Mouse (Mus musculus) limb, embryonic 11.5 days (tissue): Measurements from ENCODE around the gene Ttll4. TPM values are rescaled to one million over a fixed set of nuclear protein-coding genes. Genes with fewer than 3 reads are reported as not detected.

Source experiments
- ATAC-seq: fragments of 200-750 bp; cut with Nextera tagmentation; 2 replicates; pipeline ENCODE4 v1.8.0; 2017; ENCODE audit warnings: low read depth; ENCODE audit not compliant: insufficient number of reproducible peaks, low FRiP score, low TSS enrichment
- DNase-seq: peaks from one replicate; pipeline ENCODE4 v3.0.0-alpha.2; 2015; ENCODE audit warnings: low spot score
- H3K27ac ChIP-seq: fragments of 300-500 bp; sonication (generic); replicated peaks from 2 replicates; pipeline ENCODE4 v1.5.1; 2014; ENCODE audit warnings: low read depth, mild to moderate bottlenecking, low read length
- H3K27me3 ChIP-seq: fragments of 300-500 bp; sonication (generic); 2 replicates; pipeline ENCODE4 v1.6.1; 2014; ENCODE audit warnings: mild to moderate bottlenecking, low read length, mixed read lengths; ENCODE audit not compliant: control insufficient read depth, insufficient read depth
- H3K36me3 ChIP-seq: fragments of 300-500 bp; sonication (generic); 2 replicates; pipeline ENCODE4 v1.6.1; 2014; ENCODE audit warnings: mild to moderate bottlenecking, low read length, moderate library complexity, mixed read lengths; ENCODE audit not compliant: control insufficient read depth, insufficient read depth
- H3K4me1 ChIP-seq: fragments of 300-500 bp; sonication (generic); 2 replicates; pipeline ENCODE4 v1.6.1; 2014; ENCODE audit warnings: low read length, mixed read lengths; ENCODE audit not compliant: control insufficient read depth, insufficient read depth
- H3K4me2 ChIP-seq: fragments of 300-500 bp; sonication (generic); 2 replicates; pipeline ENCODE4 v1.6.1; 2014; ENCODE audit warnings: low read depth, mild to moderate bottlenecking, moderate library complexity; ENCODE audit not compliant: severe bottlenecking
- H3K4me3 ChIP-seq: fragments of 300-500 bp; sonication (generic); 2 replicates; pipeline ENCODE4 v1.5.1; 2014; ENCODE audit warnings: low read depth, low read length
- H3K9ac ChIP-seq: fragments of 300-500 bp; sonication (generic); 2 replicates; pipeline ENCODE4 v1.6.1; 2014; ENCODE audit warnings: mild to moderate bottlenecking, low read length
- H3K9me3 ChIP-seq: fragments of 300-500 bp; sonication (generic); 2 replicates; pipeline ENCODE4 v1.6.1; 2016; ENCODE audit warnings: low read length; ENCODE audit not compliant: control insufficient read depth
- WGBS: fragments of 180-500 bp; shearing (Covaris S2); extraction: QIAGEN DNeasy Blood & Tissue Kit; methylation state at CpG from one replicate; pipeline ENCODE4 v1.1.7; 2014; 5-methylcytosine and 5-hydroxymethylcytosine counted together
- polyA plus RNA-seq: library from polyadenylated mRNA; unstranded; fragments of >200 nt; fragmentation: Nextera tagmentation; extraction: Ambion mirVana; gene quantifications from 2 replicates; pipeline ENCODE4 v1.2.1, GENCODE M21; 2014

Ttll4 gene
- polyA plus RNA-seq, 1 experiment from 2014 or later, result 42.4 TPM

DNA sequence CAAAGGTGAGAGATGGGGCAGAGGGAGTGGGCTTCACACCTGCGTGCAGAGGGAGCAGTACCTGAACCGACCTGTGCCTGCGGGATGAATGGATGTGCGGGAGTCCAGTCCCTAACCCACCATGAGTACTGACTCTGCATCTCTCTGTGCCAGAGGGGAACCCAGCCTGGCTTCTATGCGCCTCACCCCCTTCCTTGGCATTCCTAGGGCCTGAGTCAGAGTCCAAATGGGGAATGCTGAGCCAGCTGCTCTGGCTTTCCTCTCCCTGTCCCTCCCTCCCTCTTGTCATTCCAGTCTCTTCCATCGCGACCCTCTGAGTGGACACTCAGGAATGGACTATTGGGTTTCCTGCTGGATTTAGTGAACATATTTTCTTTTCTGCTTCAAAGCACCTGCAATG lies 87.8 kb downstream of the Ttll4 start:
- ATAC-seq (no peak), DNase-seq (no peak)
- H3K36me3 ChIP-seq, result no peaks in the 10 kb centered on the region
- 62% methylated on average over 7 of the region's 7 CpGs for WGBS
- H3K27me3 ChIP-seq, result 0 out of 2 replicates have a peak, but pooled peaks cover 12% of the 10 kb centered on the region
- no peaks in the 10 kb centered on the region for H3K9me3 ChIP-seq
- H3K4me3 ChIP-seq, result no peak overlapping the region
- H3K27ac ChIP-seq, result no peak overlapping the region
- no peak overlapping the region for H3K9ac ChIP-seq
- H3K4me2 ChIP-seq, result no peak overlapping the region
- no peaks in the 10 kb centered on the region for H3K4me1 ChIP-seq

DNA sequence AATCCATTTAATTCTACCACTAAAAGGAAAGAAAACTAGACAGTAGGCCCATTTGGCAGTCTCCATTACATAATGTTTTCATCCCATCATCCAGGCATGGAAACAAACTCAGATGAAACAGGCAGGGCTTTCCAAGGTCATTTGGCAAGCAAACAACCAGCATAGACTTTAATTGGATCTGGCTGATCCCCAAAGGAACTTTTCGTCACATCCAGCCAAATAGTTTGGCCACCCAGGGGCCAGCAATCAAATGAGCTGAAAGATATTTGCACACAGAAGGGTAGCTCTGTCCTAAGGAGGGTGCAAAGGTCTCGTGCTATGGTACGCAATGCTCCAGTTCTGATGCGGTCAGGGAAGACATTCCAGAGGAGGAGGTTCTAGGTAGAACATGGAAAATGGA lies 89.1 kb downstream of the Ttll4 start:
- H3K27ac ChIP-seq, result no peak overlapping the region
- H3K4me1 ChIP-seq, result no peaks in the 10 kb centered on the region

DNA sequence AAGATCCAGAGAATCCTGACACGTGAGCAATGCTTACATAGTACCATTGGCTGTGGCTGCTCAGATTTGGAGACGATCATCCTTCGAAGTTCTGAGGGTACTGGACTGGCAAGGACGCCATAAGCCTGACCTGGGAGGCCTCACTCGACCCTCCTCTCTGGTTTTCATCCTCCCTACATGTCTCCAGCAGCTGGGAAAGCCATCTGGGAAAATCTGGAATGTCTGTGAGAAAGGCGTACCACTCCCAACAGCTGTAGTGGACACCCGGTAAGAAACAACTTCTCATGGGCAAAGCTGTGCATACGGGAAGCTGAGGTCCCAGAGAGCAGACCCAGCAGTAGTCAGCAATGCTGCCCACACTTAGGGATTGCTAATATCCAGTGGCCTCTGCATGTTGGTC lies 90.6 kb downstream of the Ttll4 start:
- H3K4me3 ChIP-seq, result no peak overlapping the region
- no peak overlapping the region for H3K27ac ChIP-seq
- no peaks in the 10 kb centered on the region for H3K36me3 ChIP-seq
- H3K9me3 ChIP-seq, result no peaks in the 10 kb centered on the region
- ATAC-seq (no peak), DNase-seq (no peak)
- no peak overlapping the region for H3K4me2 ChIP-seq
- H3K4me1 ChIP-seq, result no peaks in the 10 kb centered on the region
- H3K9ac ChIP-seq, result no peak overlapping the region
- H3K27me3 ChIP-seq, result 0 out of 2 replicates have a peak, but pooled peaks cover 12% of the 10 kb centered on the region
- WGBS, result 84% methylated on average over 8 of the region's 8 CpGs

More for the DNA sequence above, 89.1 kb downstream of the Ttll4 start:
- ATAC-seq, result no peak
- Histone ChIP-seq H3K9me3 (no peaks in the 10 kb centered on the region), H3K27me3 (0 out of 2 replicates have a peak, but pooled peaks cover 12% of the 10 kb centered on the region), H3K4me2 (no peak overlapping the region), H3K36me3 (no peaks in the 10 kb centered on the region), H3K9ac (no peak overlapping the region), H3K4me3 (no peak overlapping the region)
- WGBS, result 85% methylated on average over 4 of the region's 4 CpGs
- DNase-seq, result no peak

DNA sequence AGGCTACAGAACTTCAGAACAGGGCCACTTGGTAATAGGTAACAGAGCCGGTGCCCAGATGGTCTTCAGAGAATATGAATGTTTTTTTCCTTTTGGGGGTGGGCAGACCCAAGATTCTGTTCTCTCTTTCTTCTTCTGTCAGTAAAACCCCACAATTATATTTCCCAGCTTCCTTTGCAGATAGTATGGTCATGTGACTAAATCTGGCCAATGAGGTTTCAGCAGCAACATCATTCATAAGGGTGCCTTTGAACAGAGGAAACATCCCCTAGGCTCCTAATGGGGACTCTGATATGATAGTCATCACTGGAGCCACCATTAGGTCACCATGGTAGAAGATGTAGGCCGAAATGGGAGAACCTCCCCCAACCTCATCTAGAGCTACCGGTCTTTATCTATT lies 91.3 kb downstream of the Ttll4 start:
- H3K9me3 ChIP-seq, result no peaks in the 10 kb centered on the region
- 0 out of 2 replicates have a peak, but pooled peaks cover 9% of the 10 kb centered on the region for H3K27me3 ChIP-seq
- H3K36me3 ChIP-seq, result no peaks in the 10 kb centered on the region
- ATAC-seq (no peak), DNase-seq (no peak)
- no peak overlapping the region for H3K4me2 ChIP-seq
- H3K4me3 ChIP-seq, result no peak overlapping the region
- 98% methylated on average over 3 of the region's 3 CpGs for WGBS
- no peaks in the 10 kb centered on the region for H3K4me1 ChIP-seq
- no peak overlapping the region for H3K9ac ChIP-seq
- H3K27ac ChIP-seq, result no peak overlapping the region

Other genes starting within 250 kb of the Ttll4 start
- 113 and 120 TPM in 2 replicates for gene Cnot9, start 155.7 kb upstream of the Ttll4 start, polyA plus RNA-seq
- gene Plcd4, start 118.9 kb upstream of the Ttll4 start, polyA plus RNA-seq, result 0.53 and 0.79 TPM in 2 replicates
- gene Usp37, start 117.5 kb upstream of the Ttll4 start, polyA plus RNA-seq, result 46.4 and 52.2 TPM in 2 replicates
- 10.2 and 11.6 TPM in 2 replicates for gene Zfp142, start 73.5 kb upstream of the Ttll4 start, polyA plus RNA-seq
- 15.4 and 15.9 TPM in 2 replicates for gene Bcs1l, start 73.5 kb upstream of the Ttll4 start, polyA plus RNA-seq
- 8.8 and 9.2 TPM in 2 replicates for gene Rnf25, start 60.3 kb upstream of the Ttll4 start, polyA plus RNA-seq
- gene Stk36, start 60.3 kb upstream of the Ttll4 start, polyA plus RNA-seq, result 13.6 and 16.1 TPM in 2 replicates
- 16.0 and 19.8 TPM in 2 replicates for gene Cyp27a1, start 51.8 kb downstream of the Ttll4 start, polyA plus RNA-seq
- not detected in 2 replicates for gene Prkag3, start 87.5 kb downstream of the Ttll4 start, polyA plus RNA-seq
- 21.2 and 27.4 TPM in 2 replicates for gene Wnt6, start 110.1 kb downstream of the Ttll4 start, polyA plus RNA-seq
- 1.4 and 1.6 TPM in 2 replicates for gene Wnt10a, start 129.8 kb downstream of the Ttll4 start, polyA plus RNA-seq
- not detected in 2 replicates for gene Cdk5r2, start 193.2 kb downstream of the Ttll4 start, polyA plus RNA-seq
- not detected in 2 replicates for gene Fev, start 223.7 kb downstream of the Ttll4 start, polyA plus RNA-seq
- gene Cryba2, start 231.4 kb downstream of the Ttll4 start, polyA plus RNA-seq, result not detected in 2 replicates